Mouse (Mus musculus): ENCODE measurements around the gene Vmac.

Gene Vmac

GRCm38 (mm10) chr17:56717363-56718058 is at the start of gene Vmac, which contains the start of gene Ndufa11:
Gene Vmac (minus strand): TSS chr17:56718022.
Gene Ndufa11 (plus strand): TSS chr17:56717767.
- peak; percentile 90 to 91 for DNase-seq

DNA sequence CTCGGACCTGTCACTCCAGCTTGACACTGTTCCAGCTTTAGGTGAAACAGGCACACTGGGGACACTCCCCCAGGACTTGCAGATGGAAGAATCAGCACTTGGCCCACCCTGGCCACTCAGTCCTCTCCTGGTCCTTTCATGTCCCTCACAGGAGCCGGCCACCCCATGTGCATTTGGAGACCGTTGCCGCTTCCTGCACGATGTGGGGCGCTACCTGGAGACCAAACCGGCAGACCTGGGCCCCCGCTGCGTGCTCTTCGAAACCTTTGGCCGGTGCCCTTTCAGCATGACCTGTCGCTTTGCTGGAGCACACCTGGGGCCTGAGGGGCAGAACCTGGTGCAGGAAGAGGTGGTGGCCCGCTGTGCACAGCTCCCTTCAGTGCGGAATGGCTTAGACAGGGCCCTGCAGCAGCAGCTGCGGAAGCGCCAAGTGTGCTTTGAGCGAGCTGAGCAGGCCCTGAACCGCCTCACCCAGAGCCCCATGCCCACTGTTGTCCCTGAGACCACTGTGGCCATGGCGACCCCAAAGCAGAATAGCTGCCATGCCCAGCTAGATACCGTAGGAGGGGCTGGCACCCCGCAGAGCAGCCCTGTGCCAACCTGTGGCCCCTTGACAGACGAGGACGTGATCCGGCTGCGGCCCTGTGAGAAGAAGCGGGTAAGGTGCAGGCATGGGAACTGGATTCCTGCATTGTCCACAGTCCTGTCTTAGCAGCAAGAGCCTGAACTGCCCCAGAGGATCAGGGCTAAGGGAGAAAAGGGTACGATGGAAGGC is 49.0 kb upstream of the Vmac start:
- DNase-seq, result no peak

DNA sequence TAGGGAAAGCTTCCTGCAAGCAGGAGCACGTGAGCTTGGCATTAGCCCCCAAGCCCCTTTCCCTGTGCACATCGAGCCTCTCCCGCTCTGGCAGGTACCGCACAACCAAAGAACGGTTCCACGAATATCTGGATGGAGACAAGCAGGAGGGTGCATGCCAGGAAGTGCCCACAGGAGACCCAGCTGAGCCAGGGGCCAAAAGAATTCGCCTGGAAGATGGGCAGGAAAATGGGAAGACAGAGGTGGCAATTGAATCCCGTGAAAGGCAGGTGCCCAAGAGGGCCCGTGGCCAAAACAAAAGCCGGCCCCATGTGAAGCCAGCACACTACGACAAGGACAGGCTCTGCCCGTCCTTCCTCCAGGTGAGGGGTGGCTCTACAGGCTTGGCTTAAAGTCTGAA is 47.6 kb upstream of the Vmac start:
- DNase-seq, result no peak

- peak; percentile 80 to 87 for DNase-seq
These were observed 46.9 kb upstream of the Vmac start, which contains the start of gene Dus3l for GRCm38 (mm10) chr17:56764474-56765354. Gene Dus3l (plus strand): TSS chr17:56764757.

- DNase-seq, result no peak
These were observed 46.0 kb upstream of the Vmac start for GRCm38 (mm10) chr17:56763741-56764250.

DNA sequence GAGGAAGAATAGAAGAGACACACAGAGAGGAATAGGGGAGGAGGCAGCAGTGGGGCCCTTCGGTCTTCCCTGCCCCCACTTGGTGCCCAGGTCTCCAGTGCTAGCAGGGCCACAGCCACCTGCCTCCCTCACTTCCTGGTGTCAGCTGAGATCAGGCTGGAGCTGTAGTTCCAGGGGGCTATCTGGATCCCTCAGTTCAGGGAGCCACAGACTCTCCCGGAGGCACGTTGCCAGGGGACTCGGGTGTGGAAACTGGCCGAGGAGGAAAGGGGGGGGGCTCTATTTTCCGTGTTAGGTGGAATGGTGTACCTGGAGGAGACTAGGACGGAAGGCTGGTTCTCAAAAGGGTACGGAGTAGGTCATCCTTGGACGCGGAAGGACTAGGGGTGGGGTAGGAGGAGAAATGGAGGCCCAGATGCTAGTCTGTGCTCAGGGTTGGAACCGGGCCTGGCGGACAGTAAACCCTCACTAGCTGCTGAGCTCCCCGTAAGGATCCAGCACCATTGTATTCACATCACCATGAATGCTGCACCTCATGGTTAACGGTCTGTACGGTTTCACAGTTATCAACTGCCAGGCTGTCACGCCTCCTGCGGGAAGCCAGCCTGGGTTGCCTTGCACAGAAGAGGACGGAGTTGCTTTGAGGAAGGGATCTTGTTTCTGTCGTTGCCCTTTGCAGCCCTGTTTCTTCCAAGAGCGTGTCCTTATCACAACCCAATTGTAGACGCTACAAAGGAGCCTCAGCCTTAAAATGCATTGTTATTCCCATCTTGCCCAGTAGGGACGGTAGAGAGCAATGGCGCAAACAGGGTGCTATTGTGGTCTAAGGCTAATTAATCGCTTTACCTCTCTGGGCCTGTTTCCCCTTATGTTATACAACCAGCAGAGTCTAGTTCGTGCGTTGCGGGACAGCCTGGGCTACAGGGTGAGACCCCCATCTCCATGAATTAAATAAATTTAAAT is 45.2 kb upstream of the Vmac start:
- DNase-seq, result peak in 1 of 2 experiments; percentile 57

GRCm38 (mm10) chr17:56761991-56762410 is 44.2 kb upstream of the Vmac start:
- peak; percentile 83 to 90 for DNase-seq

- DNase-seq, result no peak
These were observed 43.3 kb upstream of the Vmac start for GRCm38 (mm10) chr17:56761077-56761476.

DNA sequence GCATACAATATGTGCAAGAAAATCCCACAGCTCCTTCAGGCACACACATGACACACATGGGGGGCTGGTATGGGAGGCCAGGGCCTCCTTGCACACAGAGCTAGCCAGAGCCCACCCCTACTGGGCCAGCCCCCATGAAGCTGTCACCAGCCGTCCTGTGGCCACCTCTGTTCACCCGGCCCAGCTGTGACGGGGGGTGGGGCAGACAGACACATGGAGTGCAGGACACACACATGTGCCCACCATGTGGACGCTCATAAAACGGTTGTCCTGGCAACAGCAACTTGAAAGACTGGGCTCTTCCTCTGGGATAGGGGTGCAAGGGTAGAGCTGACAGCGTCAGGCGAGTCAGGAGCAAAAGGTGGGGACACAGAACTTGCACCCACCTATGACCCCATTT is 41.4 kb upstream of the Vmac start:
- DNase-seq, result no peak

- DNase-seq, result peak; percentile 68 to 78
These were observed 40.3 kb upstream of the Vmac start for GRCm38 (mm10) chr17:56758132-56758531.

- DNase-seq, result peak; percentile 51 to 72
These were observed 39.7 kb upstream of the Vmac start, which contains the start of gene Nrtn for GRCm38 (mm10) chr17:56757416-56758123. Gene Nrtn (minus strand): TSS chr17:56757530.

DNA sequence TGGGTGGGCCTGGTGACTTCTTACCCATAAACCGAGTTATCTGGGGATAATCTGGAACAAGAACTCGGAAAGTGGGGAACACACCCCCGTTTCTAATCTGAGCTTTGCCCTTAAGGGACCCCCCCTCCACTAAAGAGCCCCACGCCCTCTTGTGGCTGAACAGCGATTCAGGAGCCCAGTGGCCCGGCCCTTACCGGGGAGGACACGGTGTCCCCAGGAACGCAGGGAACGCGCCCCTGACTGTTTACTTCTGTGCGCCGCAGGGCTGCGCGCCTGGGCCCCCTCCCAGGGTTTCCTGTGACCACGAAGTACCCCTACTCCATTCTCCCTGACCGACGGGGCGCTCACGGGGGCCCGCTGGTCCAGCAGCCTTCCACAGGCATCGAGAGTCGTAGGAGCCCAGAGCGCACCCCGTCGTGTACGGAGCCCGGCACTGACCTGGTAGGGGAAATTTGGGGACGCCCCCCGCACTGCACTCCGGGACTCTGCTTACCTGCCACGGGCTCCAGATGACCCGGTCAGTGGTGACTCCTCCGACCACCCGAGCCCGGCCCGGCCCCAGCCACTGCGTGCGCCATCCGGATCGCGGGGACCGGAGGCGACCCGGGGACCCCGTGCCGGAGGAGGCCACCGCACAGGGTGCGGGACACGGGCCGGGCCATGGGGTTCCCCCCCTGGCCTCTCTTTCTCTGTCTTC is 39.0 kb upstream of the Vmac start:
- DNase-seq, result no peak

DNA sequence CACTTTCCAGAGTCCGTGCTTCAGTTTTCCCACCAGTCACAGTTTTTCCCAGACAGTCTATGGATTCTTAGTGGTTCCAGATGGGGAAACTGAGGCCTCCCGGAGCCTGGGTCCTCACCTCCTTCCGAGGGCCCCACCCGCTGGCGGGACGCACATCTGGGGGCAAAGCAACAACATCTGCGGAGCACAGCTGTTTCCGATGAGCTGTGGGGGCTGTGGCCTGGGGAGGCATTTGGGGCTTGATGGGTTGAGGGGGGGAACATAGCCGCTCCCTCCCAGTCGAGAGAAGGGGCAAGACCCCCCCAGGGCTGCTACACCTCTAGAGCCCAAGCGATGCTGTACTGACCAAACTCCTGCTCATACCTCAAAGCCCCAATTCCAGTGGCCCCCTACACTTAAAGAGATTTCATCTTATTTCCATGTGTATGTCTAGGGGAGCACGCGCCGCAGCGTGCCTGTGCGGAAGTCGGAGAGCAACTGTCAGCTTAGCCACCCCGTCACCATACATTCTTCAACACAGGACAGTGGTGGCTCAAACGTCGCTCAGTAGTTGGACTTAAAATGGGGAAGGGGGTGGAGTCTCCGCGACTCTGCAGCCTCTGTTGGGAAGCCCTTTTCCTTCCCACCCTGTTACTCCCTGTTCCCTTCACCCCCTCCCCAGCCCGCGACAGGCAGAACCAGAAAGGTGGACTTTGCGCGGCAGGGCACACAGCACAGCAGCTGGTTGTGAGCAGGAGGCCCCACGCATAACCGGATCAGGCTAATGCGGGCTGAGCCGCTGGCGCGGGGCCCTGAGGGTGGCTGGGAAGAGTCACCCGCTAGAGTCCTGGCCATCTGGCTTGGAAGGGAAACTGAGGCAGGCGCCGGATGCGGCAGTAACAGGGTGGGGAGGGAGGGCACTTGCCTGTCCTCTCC is 36.7 kb upstream of the Vmac start:
- DNase-seq, result no peak

- no peak for DNase-seq
These were observed 35.6 kb upstream of the Vmac start for GRCm38 (mm10) chr17:56753452-56753851.

- DNase-seq, result no peak
These were observed 33.7 kb upstream of the Vmac start for GRCm38 (mm10) chr17:56751404-56752072.

GRCm38 (mm10) chr17:56744173-56744572 is 26.4 kb upstream of the Vmac start:
- no peak for DNase-seq

DNA sequence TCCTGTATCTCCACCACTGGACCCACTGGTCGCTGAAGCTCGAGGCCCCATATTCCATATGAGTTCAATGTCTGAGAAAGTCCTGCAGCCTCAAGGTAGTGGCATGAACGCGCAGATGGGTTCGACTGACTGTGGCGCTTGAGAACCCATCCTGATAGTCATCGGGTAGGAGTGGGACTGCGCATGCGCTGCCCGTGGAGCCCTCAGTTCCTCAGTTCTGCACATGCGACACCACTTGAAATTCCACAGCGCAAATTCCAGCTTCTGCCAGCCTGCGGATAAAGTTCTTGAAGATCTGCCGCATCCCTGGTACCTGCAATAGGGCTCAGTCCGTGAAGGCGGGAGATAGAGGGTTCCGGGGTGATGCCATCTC is 23.0 kb upstream of the Vmac start:
- DNase-seq, result no peak

DNA sequence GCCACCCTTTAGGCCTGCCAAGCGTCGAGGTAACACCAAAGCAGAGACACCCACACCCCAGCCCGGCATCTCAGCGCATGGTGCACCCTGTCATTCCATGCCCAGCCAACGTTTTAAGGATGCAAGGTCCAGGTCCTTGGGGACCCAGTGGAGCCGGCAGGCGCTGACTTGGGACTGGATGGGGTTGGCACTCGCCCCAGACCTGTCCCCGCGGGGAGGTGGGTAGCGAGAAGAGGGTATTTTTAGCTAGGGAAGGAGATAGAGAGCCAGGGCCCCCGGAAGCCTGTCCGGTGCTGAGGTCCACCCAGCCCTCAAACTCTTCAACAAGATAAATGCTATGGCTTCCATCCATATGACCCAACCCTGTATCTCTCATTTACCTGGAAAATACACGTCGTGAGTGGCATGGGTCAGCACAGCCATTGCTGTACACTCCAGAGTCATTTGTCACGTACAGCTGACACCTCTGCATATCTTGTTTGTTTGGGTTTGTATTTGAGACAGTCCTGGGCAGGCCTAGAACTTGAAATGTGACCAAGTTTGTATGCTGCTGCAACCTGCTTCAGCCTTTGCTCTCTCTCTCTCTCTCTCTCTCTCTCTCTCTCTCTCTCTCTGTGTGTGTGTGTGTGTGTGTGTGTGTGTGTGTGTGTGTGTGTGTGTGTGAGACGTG is 22.4 kb upstream of the Vmac start:
- DNase-seq, result no peak

All from spleen, adult 18-20 months (tissue).